Mouse (Mus musculus) erythroblast, embryonic 14.5 days (primary cell): ENCODE data around the gene Wdr86.

Experiments used
- GATA1 ChIP-seq: IDR thresholded peaks from 2 replicates; pipeline ENCODE4 v1.6.1; 2012; ENCODE audit warnings: low read length, inconsistent platforms, mixed read lengths
- TAL1 ChIP-seq: IDR thresholded peaks from 3 replicates; pipeline ENCODE4 v1.6.1; 2012; ENCODE audit warnings: low read length, inconsistent platforms, mixed read lengths

- TF ChIP-seq TAL1 = no peak
- no peak for TF ChIP-seq GATA1
Measured at GRCm38 (mm10) chr5:24674238-24674637, 56.3 kb downstream of the Wdr86 start.
